Mouse (Mus musculus) liver, embryonic 14.5 days (tissue): Measurements from ENCODE around the gene Cers5. TPM values are rescaled to one million over a fixed set of nuclear protein-coding genes. Genes with fewer than 3 reads are reported as not detected.

Experiments
- ATAC-seq: fragments of 200-750 bp; cut with Nextera tagmentation; 2 replicates; pipeline ENCODE4 v1.8.0; 2017; ENCODE audit warnings: moderate number of reproducible peaks, mild to moderate bottlenecking, moderate library complexity; ENCODE audit not compliant: insufficient read depth
- DNase-seq, 3 experiments: peaks; one replicate each; pipeline ENCODE4 v3.0.0-alpha.2; 2012 to 2013; ENCODE audit warnings: low read depth in 3 of 3, low spot score in 3 of 3
- H3K27ac ChIP-seq: fragments of 300-500 bp; sonication (generic); 2 replicates; pipeline ENCODE4 v1.5.1; 2014; ENCODE audit warnings: moderate library complexity, mild to moderate bottlenecking, control low read depth, inconsistent platforms
- H3K27me3 ChIP-seq: fragments of 300-500 bp; sonication (generic); 2 replicates; pipeline ENCODE4 v1.6.1; 2014; ENCODE audit warnings: mild to moderate bottlenecking, low read length, moderate library complexity; ENCODE audit not compliant: control insufficient read depth, insufficient read depth
- H3K36me3 ChIP-seq: fragments of 300-500 bp; sonication (generic); replicated peaks from 2 replicates; pipeline ENCODE4 v1.6.1; 2014; ENCODE audit warnings: low read depth; ENCODE audit not compliant: control insufficient read depth, insufficient read depth
- H3K4me1 ChIP-seq, 2 experiments: fragments of 200-500 bp in 1 of 2; fragments of 300-500 bp in 1 of 2; sonication (generic) in 1 of 2; replicated peaks; 2 replicates each; pipeline ENCODE4 v1.6.1; 2012 to 2014; ENCODE audit warnings: antibody characterized with exemption in 1 of 2, inconsistent platforms in 1 of 2, low read length in 1 of 2; ENCODE audit not compliant: control insufficient read depth in 2 of 2, insufficient read depth in 2 of 2
- H3K4me2 ChIP-seq: fragments of 300-500 bp; sonication (generic); 2 replicates; pipeline ENCODE4 v1.6.1; 2014; ENCODE audit warnings: low read depth, mild to moderate bottlenecking, control low read depth, moderate library complexity
- H3K4me3 ChIP-seq, 2 experiments: fragments of 200-500 bp in 1 of 2; fragments of 300-500 bp in 1 of 2; sonication (generic) in 1 of 2; 2 replicates each; pipeline ENCODE4 v1.5.1; 2012 to 2014; ENCODE audit warnings: low read depth in 2 of 2, low read length in 2 of 2, mild to moderate bottlenecking in 2 of 2, control low read depth in 1 of 2, inconsistent platforms in 1 of 2, moderate library complexity in 1 of 2; ENCODE audit not compliant: insufficient read depth in 1 of 2
- H3K9ac ChIP-seq: fragments of 300-500 bp; sonication (generic); replicated peaks from 2 replicates; pipeline ENCODE4 v1.6.1; 2014; ENCODE audit warnings: mild to moderate bottlenecking, control low read depth, moderate library complexity
- H3K9me3 ChIP-seq: fragments of 300-500 bp; sonication (generic); 2 replicates; pipeline ENCODE4 v1.6.1; 2016; ENCODE audit warnings: low read length, mixed read lengths; ENCODE audit not compliant: control insufficient read depth
- CTCF ChIP-seq: IDR thresholded peaks from 2 replicates; pipeline ENCODE4 v1.5.1; 2016; ENCODE audit warnings: antibody characterized with exemption, low read depth, control low read depth
- EP300 ChIP-seq: IDR thresholded peaks from 2 replicates; pipeline ENCODE4 v1.6.1; 2016; ENCODE audit warnings: antibody characterized with exemption, low read depth
- WGBS: fragments of 180-500 bp; shearing (Covaris S2); extraction: QIAGEN DNeasy Blood & Tissue Kit; methylation state at CpG from one replicate; pipeline ENCODE4 v1.1.7; 2014; ENCODE audit not compliant: insufficient replicate concordance; 5-methylcytosine and 5-hydroxymethylcytosine counted together
- polyA plus RNA-seq, 2 experiments: library from polyadenylated mRNA; depleted of rRNA in 1 of 2; stranded (reverse) in 1 of 2; unstranded in 1 of 2; fragments of >200 nt; fragmentation: Nextera tagmentation in 1 of 2; extraction: Ambion mirVana in 1 of 2; gene quantifications; 2 replicates each; pipeline versions ENCODE4 v1.2.1 to v1.2.3; 2012 to 2014

Gene Cers5
- polyA plus RNA-seq, 2 experiments: 5.4 to 7.7 TPM

- no peak for DNase-seq
- no peak overlapping the region for H3K9ac ChIP-seq
- peaks cover 19% of the 10 kb centered on the region for H3K36me3 ChIP-seq
- H3K4me2 ChIP-seq: no peak overlapping the region
- H3K27me3 ChIP-seq: no peaks in the 10 kb centered on the region
- TF ChIP-seq CTCF (no peak), EP300 (no peak)
- H3K27ac ChIP-seq: no peak overlapping the region
- H3K4me1 ChIP-seq: peaks cover 0 to 7% of the 10 kb centered on the region in 2 experiments; a peak in 2 of 4 replicates
- H3K9me3 ChIP-seq: no peaks in the 10 kb centered on the region
- no peak overlapping the region for H3K4me3 ChIP-seq
- 74% methylated on average over 10 of the region's 10 CpGs for WGBS
- no peak for ATAC-seq
Measured at GRCm38 (mm10) chr15:99710221-99711190, 62.2 kb downstream of the Cers5 start.

- H3K9me3 ChIP-seq: no peaks in the 10 kb centered on the region
- H3K4me2 ChIP-seq: no peak overlapping the region
- TF ChIP-seq EP300 (no peak), CTCF (no peak)
- no peaks in the 10 kb centered on the region for H3K27me3 ChIP-seq
- H3K36me3 ChIP-seq: peaks cover 19% of the 10 kb centered on the region
- H3K27ac ChIP-seq: no peak overlapping the region
- no peak overlapping the region for H3K9ac ChIP-seq
- WGBS: 88% methylated on average over 13 of the region's 13 CpGs
- DNase-seq (no peak), ATAC-seq (no peak)
- peaks cover 0 to 5% of the 10 kb centered on the region in 2 experiments; a peak in 1 of 4 replicates for H3K4me1 ChIP-seq
- no peak overlapping the region for H3K4me3 ChIP-seq
Measured at GRCm38 (mm10) chr15:99708176-99708575, 64.5 kb downstream of the Cers5 start.

- Histone ChIP-seq H3K4me3 (no peak within 1 kb of the TSS), H3K9ac (no peak within 1 kb of the TSS), H3K9me3 (no peaks in the 10 kb centered on the region), H3K27me3 (no peaks in the 10 kb centered on the region), H3K27ac (no peak within 1 kb of the TSS), H3K36me3 (peaks cover 17% of the 10 kb centered on the region), H3K4me2 (no peak within 1 kb of the TSS), H3K4me1 (peaks cover 3 to 7% of the 10 kb centered on the region in 2 experiments; a peak in 2 of 4 replicates)
- DNase-seq (peak in 1 of 3 experiments; percentile 55), ATAC-seq (no peak)
- peak; percentile 92 for TF ChIP-seq CTCF
- TF ChIP-seq EP300: no peak
- WGBS: 59% methylated on average over 11 of the region's 11 CpGs
Measured at GRCm38 (mm10) chr15:99705440-99706048, 67.1 kb downstream of the Cers5 start, which contains the start of gene Gm17349. Gm17349 (minus strand) TSS chr15:99705490.

GRCm38 (mm10) chr15:99704881-99705280 lies 67.8 kb downstream of the Cers5 start:
- H3K4me2 ChIP-seq: no peak overlapping the region
- no peak for ATAC-seq
- no peaks in the 10 kb centered on the region for H3K9me3 ChIP-seq
- no peak overlapping the region for H3K4me3 ChIP-seq
- H3K27ac ChIP-seq: no peak overlapping the region
- no peaks in the 10 kb centered on the region for H3K27me3 ChIP-seq
- H3K36me3 ChIP-seq: peaks cover 17% of the 10 kb centered on the region
- 52% methylated on average over 7 of the region's 7 CpGs for WGBS
- TF ChIP-seq EP300: no peak
- TF ChIP-seq CTCF: no peak
- peaks cover 3 to 4% of the 10 kb centered on the region in 2 experiments; a peak in 2 of 4 replicates for H3K4me1 ChIP-seq
- no peak for DNase-seq
- no peak overlapping the region for H3K9ac ChIP-seq
